Mouse (Mus musculus) left cerebral cortex, adult 9 months (tissue): ENCODE measurements around the gene Gm9945.

Experiments used
- DNase-seq, 2 experiments: peaks; one replicate each; pipeline ENCODE4 v3.0.0; 2022; ENCODE audit warnings: low spot score in 2 of 2

The Gm9945 gene

DNA sequence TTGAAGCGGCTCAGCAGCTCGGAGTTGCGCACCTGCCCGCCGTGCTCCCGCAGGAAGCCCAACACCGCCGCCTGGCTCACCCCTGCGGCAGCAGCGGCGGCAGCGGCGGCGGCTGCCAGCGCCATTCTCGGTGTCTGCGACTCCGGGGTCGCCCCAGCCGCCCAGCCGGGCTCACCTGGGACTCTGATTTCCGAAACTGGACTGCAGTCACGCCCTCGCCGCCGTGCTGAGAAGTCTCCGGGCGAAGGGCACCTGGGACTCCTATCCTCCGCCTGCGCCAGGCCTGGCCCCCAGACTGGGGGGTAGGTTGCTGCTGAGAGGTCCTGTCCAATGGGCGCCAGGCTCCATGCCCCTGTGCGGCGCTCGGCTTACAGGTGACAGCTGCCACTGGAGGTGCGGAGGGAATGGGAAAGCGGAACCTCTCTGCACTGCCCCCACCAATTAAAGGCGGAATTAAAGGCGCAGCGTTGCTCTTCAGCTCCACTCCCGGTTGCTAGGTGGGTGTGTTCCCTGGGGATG, at the start of gene Gm9945, which contains the start of gene Sowaha:
Gm9945 (plus strand) TSS at position 384 of the 519 bp plus-strand sequence.
Sowaha (minus strand) TSS at position 492 of the 519 bp plus-strand sequence.
- DNase-seq: peak; percentile 69 to 77

DNA sequence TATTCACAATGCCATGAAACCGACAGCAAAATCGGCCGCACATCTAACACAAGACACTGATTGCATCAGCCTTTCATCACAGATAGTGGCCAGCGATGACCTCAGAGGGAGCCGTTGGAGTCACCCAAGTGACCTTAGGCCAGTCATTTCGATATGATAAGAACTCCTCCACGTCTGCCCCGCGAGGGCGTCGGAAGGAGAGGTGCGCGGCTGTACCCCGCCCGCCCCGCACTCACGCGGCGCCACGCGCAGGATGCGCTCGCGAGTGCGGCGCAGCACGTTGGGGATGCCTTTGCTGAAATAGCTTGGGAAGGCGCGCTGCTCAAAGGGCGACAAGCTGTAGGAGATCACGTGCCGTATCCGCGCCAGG, 49.7 kb upstream of the Gm9945 start:
- DNase-seq: no peak

DNA sequence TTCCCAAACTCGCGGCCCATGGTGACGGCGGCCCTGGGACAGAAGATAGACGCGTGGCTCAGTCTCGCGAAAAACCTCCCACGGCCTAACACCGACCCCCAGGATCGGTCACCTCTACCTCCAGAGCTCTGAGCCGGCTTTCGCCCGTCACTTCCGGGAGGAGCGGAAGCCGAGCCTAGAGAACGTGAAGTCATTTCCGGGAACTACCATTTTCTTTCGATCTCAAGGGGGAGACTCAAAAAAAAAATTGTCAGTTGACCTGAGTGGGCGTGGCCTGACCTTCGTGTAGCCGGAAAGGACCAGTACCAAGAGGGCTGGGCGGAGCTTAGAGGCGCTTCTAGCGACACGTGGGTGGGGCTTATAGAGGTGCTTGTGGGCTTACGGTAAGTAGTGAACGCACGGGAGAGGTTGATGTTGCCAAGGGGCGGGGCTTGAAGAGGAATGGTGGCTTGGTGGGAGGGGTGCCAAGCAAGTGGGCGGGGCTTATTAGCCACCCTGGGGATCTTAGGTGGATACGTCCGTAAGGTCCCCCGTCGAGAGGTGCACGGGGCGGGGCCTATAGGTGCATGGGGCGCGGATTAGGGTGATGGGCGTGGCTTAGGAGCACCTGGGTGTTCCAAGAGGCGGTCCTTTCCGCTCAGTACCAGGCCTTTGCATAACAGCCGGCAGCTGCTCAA, 49.2 kb upstream of the Gm9945 start, which contains the start of the genes Uqcrq and Gdf9:
Uqcrq (minus strand) TSS at position 162 of the 677 bp plus-strand sequence.
Gdf9 (plus strand) TSS at position 354 of the 677 bp plus-strand sequence.
- peak; percentile 100 for DNase-seq

DNA sequence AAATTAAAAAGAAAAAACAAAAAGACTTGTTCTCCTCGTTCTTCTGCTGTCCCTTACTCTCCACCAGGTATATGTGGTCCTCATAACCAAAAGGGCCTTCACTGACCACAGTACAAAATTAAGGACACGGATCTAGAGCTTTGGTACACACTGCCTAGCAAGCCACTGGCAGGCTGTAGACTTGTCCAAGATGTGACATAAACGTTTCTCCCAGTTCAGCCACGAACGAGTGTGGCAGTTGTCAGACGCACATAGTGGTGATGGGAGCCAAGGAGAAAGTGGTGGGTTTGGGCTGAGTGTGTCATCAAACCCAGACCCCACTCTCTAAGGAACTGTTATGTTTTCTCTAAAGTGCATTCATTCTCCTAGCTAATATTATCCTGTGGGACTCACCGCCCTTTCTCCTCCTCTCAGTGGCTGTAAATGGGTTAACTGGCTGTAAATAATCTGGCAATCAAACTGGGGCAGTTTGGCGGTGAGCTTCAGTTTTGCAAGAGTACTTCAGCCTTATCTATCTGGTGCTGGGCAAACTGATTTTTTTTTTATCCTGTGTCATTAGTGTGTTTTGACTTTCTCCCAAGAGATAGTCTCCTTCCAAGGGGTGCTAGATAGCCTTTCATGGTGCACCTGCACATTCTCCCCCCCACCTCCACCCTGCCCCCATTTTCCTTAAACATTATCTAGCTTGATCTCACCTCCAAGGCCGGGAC, 48.5 kb upstream of the Gm9945 start:
- no peak for DNase-seq

DNA sequence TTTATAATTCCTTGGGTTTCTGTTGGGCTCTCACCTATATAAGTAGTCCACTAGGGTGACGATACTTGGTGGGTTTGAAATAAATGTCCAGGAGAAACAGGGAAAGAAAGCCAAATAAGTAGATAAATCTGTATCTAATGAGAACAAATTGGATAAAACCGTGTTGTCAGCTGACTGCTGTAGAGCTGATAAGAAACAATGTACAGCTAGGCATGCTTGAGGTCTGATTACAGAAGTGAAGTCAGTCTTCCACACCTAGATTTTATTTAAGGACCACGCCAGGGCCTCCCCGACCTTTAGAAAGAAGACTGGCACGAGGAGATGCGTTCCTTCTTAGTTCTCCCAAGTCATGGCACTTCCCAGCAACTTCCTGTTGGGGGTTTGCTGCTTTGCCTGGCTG, 46.9 kb upstream of the Gm9945 start:
- no peak for DNase-seq

DNA sequence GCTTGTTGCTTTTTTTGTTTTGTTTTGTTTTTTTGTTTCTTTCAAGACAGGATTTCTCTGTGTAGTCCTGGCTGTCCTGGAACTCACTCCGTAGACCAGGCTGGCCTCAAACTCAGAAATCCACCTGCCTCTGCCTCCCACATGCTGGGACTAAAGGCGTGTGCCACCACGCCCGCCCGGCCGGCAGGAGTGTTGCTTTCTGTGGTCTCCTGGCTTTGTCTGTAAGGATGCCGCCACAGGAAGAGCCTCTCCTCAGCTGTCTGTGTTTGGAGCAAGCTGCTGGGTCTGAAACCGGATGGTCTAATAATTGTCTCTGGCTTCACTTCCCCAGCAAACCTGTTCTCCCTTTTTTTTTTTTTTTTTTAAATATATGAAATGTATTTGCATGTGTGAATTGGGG, 44.5 kb upstream of the Gm9945 start:
- DNase-seq: no peak

DNA sequence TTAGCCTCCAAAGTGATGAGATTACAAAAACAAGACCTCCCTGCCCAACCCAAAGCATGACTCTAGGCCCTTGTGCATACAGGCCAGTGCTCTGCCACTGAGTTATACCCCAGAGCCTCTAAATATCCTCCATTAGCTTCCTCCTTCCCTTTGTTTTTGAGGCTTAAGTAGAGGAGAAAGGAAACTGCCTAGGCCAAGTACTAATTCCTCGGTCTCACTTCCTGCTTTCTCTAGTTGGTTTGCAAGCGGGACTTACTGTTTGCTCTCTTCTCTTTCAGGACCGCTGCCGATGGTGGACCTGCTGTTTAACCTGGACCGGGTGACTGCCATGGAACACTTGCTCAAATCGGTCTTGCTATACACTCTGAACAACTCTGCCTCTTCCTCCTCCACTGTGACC, 43.6 kb upstream of the Gm9945 start:
- DNase-seq: no peak

DNA sequence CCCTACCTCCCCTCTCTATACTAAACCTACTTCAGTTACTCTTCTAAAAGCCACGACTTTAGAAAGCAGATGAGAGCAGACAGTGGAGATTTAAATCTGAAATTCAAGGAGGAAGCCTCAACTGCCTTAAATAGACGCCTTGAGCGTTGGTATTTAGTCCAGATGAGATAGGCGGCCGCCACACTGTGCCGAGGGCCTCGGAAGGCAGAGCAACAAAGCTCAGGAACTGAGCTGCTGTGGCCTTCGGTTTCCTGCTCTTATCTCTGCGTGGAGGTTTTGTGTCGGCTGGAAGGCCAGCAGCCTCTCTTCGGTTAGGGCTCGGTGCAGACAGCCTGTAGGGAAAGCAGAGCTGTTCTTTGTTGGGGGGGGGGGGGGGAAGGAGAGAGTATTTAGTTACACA, 38.0 kb upstream of the Gm9945 start:
- DNase-seq: no peak

DNA sequence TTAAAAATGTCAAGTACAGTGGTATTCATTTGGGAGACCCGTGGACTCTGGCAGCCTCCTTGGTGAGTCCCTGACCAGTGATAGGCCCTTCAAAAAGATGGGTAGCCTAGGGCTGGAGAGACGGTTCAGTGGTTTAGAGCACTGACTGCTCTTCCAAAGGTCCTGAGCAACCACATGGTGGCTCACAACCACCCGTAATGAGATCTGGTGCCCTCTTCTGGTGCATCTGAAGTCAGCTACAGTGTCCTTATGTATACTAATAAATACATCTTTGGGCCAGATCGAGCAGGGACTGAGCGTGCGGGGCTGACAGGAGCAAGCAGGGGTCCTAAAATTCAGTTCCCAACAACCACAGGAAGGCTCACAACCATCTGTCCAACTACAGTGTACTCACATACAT, 36.1 kb upstream of the Gm9945 start:
- peak in 1 of 2 experiments; percentile 44 for DNase-seq

DNA sequence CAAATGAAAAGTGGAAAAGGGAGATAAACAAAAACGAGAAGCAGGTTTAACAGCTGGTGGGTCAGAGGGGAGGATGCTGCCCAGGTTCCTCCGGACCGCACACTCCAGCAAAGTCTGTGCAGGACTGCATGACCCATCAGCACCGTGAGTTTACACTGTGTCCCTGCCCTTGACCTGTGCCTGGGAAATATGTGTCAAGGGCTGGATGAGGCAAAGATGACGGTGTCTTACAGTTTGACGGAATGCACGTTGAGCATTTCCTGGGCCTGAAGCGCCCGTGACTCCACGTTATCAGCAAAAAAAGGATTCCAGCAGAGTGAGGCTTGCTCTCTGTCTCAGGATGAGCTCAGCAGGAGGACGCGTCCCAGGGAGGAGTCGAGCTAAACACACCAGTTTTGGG, 34.4 kb upstream of the Gm9945 start:
- no peak for DNase-seq

DNA sequence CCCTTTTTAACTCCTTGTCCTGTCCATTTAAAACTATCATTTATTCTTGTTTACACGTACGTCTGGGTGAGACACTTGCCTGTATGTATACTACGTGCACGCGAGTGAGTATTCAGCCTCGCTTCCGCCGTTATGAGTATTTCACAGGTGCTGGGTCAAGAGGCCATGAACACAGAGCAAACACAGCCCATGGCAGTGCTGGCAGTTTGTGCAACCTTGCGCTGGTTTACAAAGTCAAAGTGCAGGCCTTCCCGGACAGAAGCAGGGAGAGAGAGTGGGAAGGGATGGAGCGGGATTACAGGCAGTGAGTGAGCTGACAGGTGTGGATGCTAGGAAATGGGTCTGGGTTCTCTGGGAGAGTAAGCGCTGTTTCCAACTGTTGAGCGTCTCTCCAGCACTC, 33.8 kb upstream of the Gm9945 start:
- DNase-seq: no peak

DNA sequence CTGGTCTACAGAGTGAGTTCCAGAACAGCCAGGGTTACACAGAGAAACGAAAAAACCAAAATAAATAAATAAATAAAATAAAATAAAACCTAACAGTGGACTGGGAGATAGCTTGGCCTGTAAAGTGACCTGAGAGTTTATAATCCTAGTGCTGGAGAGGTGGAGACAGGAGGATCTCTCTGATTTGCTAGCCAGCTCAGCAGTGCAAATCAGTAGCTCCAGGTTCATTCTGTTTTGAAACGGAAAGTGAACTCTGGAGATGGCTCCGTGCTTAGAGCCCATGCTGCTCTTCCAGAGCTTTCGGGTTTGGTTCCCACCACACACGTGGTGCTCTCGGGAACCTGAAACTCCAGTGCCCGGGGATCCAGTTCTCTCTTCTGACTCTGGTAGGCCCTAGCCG, 32.0 kb upstream of the Gm9945 start:
- DNase-seq: no peak

DNA sequence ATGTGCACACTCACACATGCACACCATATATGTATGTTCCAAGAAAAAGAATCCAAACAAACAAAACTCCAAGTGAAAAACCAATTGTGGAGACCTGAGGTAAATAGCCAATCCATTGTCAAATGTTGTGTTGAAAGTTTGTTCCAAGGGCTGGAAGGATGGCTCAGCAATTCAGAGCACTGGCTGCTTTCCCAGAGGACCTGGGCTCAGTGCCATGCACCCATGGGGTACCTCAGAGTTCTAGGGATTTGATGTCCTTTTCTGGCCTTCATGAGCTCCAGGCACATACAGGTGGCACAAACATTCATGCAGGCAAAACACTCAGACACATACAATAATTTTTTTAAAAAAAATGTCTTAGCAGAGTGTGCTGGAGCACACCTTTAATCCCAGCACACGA, 31.4 kb upstream of the Gm9945 start:
- no peak for DNase-seq

DNA sequence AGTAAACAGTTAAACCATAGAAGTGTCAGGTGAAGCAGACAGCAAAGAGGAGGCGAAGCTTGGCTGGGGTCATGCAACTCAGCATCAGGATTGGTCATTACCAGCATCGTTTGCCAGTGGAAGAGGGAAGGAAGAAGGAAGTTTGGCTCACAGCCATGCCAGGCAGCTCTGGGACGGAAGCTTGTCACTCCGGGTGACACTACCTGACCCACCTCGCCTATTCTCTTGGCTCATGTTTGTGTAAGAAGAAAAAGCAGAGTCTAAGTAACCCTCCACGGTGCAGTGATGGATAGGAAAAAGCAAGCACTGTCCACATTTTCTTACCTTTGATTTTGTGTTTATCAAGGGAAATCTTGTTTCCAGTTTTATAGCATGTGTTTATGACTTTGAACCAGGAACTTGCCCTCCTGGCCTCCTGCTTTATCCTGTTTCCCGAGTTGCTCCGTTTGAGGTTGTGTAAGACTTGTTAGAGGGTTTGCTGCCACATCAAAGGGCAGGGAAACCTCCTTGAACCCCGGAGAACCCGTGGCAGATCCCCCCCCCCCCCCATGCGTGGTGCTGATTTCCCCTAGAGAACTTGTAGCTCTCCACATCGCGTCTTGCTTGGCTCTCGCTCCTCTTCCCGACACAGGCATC, 29.8 kb upstream of the Gm9945 start:
- DNase-seq: no peak

DNA sequence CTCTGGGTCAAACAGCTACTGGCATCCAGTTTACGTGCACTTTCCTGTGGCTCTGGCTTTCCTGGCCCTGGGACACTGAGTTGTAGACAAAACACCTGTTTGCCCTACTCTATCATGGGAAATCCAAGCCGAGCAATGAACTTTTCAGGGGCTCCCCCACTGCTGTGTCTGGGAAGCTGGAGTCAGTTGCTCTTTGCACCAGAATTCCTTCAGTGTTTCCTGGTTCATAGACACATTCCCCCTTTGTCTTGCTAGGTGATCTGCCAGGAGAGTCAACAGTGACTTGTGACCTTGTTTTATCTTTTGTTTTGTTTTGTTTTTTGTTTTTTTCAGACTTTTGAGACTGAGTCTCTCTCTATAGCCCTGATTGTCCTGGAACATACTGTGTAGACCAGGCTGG, 28.6 kb upstream of the Gm9945 start:
- no peak for DNase-seq

DNA sequence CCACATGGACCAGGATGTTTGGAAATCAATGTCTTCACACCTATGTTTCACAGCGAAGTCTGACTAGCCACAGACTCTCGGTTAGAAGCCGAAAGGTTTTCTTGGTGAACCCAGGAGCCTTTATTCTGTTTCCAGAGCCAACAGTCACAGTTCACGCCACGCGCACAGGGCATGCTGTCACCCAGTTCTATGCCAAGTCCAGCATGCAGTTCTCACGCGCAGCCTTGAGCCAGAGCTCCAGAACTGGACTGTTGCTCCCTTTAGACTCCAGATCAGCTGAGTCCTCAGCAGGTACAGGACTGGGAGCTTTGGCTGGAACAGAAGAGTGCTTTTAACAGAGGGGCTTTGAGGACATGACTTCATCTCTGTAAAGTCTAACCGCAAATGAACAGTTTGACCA, 27.6 kb upstream of the Gm9945 start:
- no peak for DNase-seq

DNA sequence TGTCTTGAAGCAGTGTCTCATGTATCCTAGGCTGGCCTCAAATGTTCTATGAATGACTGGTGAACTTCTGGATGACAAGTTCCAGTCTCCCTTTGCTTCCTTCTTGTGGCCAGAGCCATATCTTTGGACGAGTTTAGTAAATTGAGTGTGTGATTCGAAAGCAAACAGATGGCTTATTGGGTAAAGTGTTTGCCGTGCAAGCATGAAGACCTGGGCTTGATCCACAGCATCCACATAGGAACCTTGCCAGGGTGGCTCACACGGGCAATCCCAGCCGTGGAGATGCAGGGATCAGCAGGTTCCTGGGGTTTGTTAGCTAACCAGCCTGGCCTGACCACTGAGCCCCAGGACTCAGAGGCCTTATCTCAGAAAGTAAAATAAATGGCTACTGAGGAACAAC, 26.9 kb upstream of the Gm9945 start:
- DNase-seq: no peak

DNA sequence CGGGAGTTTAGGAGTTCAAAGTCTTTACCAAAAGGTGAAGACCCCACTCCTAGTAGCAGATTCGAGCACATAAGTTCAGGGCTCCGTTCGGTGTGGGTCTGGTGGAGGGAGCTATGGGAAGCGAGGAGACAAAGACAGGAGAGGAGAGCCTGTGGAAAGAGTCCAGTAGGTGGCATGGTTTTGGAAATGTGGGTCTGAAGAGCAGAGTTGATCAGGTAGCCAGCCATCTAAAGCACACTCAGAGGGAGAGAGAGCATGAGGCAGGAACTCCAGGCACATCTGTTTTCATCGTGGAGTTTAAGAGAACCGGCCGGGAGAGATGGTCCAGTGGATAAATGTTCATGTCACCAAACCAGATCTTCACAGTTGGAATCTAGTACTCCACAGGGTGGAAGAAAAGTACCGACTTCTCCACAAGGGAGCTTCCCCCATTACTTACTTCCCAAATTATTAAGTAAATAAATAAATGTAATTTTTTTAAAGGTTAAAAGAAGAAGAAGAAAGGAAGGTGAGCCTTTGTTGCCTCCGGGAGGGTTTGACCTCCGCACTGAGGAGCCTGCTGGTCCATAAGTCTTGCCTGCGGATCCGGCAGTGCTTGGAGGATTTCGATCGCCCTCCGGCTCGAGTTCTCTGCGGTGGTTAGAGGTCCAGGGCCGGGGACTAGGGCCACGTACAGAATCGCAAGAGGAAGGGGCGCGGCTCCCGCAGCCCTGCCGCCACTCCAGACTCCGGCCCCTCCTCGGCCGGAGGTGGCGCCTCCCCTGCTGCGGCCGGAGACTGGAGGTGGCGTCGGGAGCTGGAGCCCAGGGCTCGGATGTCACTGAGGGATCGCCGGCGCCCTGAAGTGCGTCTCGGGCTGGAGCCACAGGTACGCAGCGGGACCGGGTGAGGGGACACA, 23.2 kb upstream of the Gm9945 start, which contains the start of the genes Gm10447 and Shroom1:
Gm10447 (minus strand) TSS at position 637 of the 898 bp plus-strand sequence.
Shroom1 (plus strand) TSS at position 732 of the 898 bp plus-strand sequence.
- peak in 1 of 2 experiments; percentile 55 for DNase-seq

DNA sequence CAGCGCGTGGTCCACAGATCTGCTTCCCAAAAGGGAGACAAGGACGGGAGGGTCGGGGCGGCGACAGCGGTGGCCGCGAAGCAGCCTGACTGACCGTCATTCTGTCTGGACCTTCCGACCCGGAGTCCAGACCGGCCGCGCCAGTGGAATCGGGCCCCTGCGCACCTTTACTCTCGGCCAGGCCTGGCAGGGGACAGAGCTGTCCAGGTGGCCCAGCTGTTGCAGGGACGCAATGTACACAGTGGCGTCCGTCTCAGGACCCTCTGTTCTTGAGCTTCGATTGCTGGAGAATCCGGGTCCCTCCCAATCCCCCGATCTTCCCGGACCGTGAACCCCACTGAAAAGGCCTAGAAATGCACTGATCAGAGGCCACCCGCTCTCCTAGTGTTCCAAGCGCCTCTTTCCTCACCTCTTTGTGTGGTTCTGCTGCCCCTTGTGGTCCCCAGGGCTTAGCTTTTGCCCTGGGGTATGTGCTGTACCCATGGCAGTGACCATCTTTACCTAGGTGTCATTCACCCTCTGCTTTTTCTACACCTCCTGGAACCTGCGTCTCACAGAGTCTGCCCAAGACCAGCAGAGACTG, 22.5 kb upstream of the Gm9945 start:
- no peak for DNase-seq

DNA sequence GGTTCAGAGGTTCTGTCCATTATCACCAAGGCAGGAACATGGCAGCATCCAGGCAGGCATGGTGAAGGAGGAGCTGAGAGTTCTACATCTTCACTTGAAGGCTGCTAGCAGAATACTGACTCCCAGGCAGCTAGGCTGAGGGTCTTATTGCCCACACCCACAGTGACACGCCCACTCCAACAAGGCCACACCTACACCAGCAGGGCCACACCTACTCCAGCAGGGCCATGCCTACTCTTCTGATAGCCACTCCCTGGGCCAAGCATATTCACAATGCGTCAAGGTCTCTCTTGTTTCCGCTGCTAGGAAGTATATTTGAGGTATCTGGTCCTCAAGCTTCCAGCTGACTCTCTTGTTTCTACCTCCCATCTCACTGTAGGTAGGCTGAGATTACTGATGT, 21.0 kb upstream of the Gm9945 start:
- no peak for DNase-seq

DNA sequence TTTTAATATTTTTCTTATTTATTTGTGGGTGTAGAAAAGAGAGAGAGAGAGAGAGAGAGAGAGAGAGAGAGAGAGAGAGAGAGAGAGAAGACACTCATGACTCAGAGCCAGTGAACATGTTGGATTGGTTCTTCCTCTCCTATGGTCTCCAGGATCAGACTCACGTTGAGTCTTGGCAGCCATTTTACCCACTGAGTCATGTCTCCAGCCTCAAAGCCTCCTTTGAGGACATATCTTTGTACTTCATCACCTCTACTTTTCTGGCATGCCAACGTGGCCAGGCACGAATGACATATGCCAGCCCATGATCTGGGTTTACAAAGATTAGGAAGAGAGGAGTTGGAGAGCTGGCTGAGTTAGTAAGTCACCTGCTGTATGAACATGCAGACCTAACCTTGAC, 19.8 kb upstream of the Gm9945 start:
- DNase-seq: no peak
